Mouse (Mus musculus) liver, embryonic 16.5 days (tissue): ENCODE results near the gene Aprt. TPM values are rescaled to one million over a fixed set of nuclear protein-coding genes. Genes with fewer than 3 reads are reported as not detected.

Experiments used
- ATAC-seq: fragments of 200-750 bp; cut with Nextera tagmentation; 2 replicates; pipeline ENCODE4 v1.8.0; 2017; ENCODE audit warnings: low read depth, mild to moderate bottlenecking, moderate number of reproducible peaks, moderate library complexity
- H3K27ac ChIP-seq: fragments of 300-500 bp; sonication (generic); 2 replicates; pipeline ENCODE4 v1.5.1; 2014; ENCODE audit warnings: mild to moderate bottlenecking, low read length
- H3K27me3 ChIP-seq: fragments of 300-500 bp; sonication (generic); 2 replicates; pipeline ENCODE4 v1.6.1; 2014; ENCODE audit warnings: low read depth, low read length, mixed read lengths; ENCODE audit not compliant: control insufficient read depth, insufficient read depth
- H3K36me3 ChIP-seq: fragments of 300-500 bp; sonication (generic); 2 replicates; pipeline ENCODE4 v1.6.1; 2014; ENCODE audit warnings: mild to moderate bottlenecking; ENCODE audit not compliant: control insufficient read depth, insufficient read depth
- H3K4me1 ChIP-seq: fragments of 300-500 bp; sonication (generic); 2 replicates; pipeline ENCODE4 v1.6.1; 2014; ENCODE audit warnings: low read depth, low read length, mixed read lengths; ENCODE audit not compliant: control insufficient read depth
- H3K4me2 ChIP-seq: fragments of 300-500 bp; sonication (generic); 2 replicates; pipeline ENCODE4 v1.6.1; 2014; ENCODE audit warnings: low read depth, low read length, mixed read lengths
- H3K4me3 ChIP-seq: fragments of 300-500 bp; sonication (generic); 2 replicates; pipeline ENCODE4 v1.5.1; 2014; ENCODE audit warnings: low read depth, mild to moderate bottlenecking, low read length
- H3K9ac ChIP-seq: fragments of 300-500 bp; sonication (generic); 2 replicates; pipeline ENCODE4 v1.6.1; 2014; ENCODE audit warnings: low read depth, low read length
- H3K9me3 ChIP-seq: fragments of 300-500 bp; sonication (generic); replicated peaks from 2 replicates; pipeline ENCODE4 v1.6.1; 2016; ENCODE audit warnings: low read length; ENCODE audit not compliant: control insufficient read depth
- WGBS: fragments of 180-500 bp; shearing (Covaris S2); extraction: QIAGEN DNeasy Blood & Tissue Kit; methylation state at CpG from one replicate; pipeline ENCODE4 v1.1.7; 2014; ENCODE audit not compliant: insufficient replicate concordance; 5-methylcytosine and 5-hydroxymethylcytosine counted together
- polyA plus RNA-seq: library from polyadenylated mRNA; unstranded; fragments of >200 nt; fragmentation: Nextera tagmentation; extraction: Ambion mirVana; gene quantifications from 2 replicates; pipeline ENCODE4 v1.2.1, GENCODE M21; 2015

Gene Aprt
- polyA plus RNA-seq, 1 experiment from 2014 or later = 204 TPM

DNA sequence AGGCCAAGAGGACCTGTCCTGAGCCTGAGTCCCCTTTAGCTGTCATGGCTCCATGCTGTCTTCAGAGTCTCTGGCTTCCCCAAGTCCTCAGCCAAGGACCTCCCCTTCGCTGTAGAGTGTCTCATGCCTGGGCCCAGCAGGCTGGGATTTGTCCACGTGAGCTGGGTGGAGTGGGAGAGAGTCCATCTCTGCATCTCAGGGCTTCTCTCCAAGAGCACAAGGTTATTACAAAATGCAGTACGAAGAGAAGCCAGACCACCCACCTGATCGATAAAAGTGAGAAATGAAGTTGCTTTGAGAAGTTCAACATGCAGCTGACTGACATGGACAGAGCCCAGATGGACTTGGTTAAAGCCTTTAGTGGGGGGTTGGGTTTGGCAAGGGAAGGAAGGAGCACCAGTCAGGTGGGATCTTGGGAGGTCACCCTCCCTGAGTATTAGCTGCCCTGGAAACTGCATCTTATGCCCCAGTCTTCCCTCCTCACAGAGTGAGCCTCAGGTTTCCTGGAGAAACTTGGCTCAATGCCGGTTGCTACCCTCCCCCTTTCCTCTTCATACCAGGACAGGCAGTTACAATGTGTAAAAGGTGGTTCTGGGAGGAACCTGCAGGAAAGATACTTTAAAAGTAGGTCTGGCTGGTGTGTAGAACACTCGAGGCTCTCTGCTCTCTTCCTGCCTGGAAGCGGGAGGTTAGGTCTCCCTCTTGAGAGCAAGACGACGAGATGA, 39.6 kb upstream of the Aprt start:
- WGBS = 65% methylated on average over 9 of the region's 9 CpGs
- no peak overlapping the region for H3K4me3 ChIP-seq
- no peaks in the 10 kb centered on the region for H3K27me3 ChIP-seq
- no peak overlapping the region for H3K27ac ChIP-seq
- no peaks in the 10 kb centered on the region for H3K9me3 ChIP-seq
- H3K4me1 ChIP-seq = peaks cover 33% of the 10 kb centered on the region
- ATAC-seq = no peak
- H3K36me3 ChIP-seq = no peaks in the 10 kb centered on the region
- no peak overlapping the region for H3K4me2 ChIP-seq
- no peak overlapping the region for H3K9ac ChIP-seq

DNA sequence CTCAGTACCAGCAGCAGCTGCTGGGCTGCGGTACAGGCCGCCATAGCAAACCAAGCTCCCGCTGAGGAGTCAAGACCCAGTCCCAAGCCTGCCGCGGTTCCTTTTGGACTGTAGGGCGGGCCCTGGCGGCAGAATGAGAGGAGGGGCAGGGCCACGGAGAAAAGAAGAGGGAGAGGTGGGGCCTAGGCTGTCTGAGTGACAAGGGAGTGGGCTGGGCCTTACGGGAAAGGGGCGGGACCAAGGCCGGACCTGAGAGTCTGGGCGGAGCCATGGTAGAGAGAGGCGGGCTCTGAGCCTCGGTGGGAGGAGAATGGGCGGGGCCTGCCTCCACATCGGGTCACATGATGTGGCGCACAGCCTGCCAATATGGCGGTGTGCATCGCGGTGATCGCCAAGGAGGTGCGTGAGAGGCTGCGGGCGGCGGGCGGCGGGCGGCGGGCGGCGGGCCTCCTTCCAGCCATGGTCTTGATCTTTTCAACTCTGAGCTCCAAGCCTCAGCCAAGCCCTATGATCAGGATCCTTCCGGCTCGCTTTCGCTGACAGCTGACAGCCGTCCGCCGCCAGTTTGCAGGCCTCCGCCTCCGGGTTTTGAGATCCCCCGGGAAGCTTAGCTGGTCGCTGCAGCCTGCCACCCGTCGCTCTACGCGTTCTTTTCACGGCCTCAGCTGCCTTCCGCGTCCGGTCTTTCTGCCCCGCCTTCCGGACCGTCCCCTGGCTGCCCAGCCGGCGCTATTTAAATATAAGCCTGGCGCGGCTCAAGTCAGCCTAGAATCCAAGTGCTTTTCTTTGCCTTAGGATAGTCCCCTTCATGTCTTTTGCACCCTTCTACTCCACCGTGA, 34.8 kb upstream of the Aprt start, which contains the start of the genes Galns and Trappc2l:
Gene Galns (minus strand): TSS at position 169 of the 839 bp plus-strand sequence.
Gene Trappc2l (plus strand): TSS at position 346 of the 839 bp plus-strand sequence.
- Histone ChIP-seq H3K27ac (peak within 1 kb of the TSS; percentile 75), H3K4me3 (peak within 1 kb of the TSS; percentile 72), H3K9ac (peak within 1 kb of the TSS; percentile 81), H3K4me2 (peak within 1 kb of the TSS; percentile 99), H3K36me3 (no peaks in the 10 kb centered on the region), H3K9me3 (no peaks in the 10 kb centered on the region), H3K27me3 (no peaks in the 10 kb centered on the region), H3K4me1 (peaks cover 19% of the 10 kb centered on the region)
- WGBS = under 1% methylated on average over 57 of the region's 57 CpGs
- peak; percentile 95 for ATAC-seq

DNA sequence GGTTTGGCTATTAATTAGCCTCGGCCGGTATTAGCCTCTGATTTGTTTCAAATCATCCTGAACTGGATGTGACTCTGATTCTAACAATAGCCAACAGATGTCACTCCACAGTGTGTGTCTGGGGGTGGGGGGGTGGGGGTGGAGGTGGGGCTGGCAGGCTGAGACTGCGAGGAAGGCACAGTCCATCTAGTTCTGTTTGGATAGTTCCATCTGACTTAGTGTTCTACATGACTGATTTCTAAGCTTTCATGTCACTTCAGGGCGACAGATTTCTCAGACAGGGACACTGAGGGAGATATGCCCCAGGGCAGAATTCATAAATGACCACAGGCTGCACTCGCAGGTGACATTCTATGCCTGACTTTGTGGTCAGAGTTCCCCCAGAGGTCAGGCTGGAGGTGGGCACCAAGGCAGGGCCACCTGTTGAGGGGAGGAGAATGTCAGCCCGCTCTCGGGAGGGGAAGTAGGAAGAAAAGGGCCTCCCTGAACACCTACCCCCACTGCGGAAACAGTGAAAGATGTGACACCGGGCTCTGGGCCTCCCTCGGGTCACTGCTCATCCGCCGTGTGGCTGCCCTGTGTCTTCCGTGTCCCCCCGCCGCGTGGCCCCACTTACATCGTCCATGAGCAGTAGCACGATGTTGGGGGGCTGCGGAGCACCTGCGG, 34.0 kb upstream of the Aprt start:
- H3K27ac ChIP-seq = peak overlapping the region; percentile 75
- WGBS = 4% methylated on average over 20 of the region's 20 CpGs
- no peaks in the 10 kb centered on the region for H3K36me3 ChIP-seq
- peaks cover 19% of the 10 kb centered on the region for H3K4me1 ChIP-seq
- H3K27me3 ChIP-seq = no peaks in the 10 kb centered on the region
- H3K9me3 ChIP-seq = no peaks in the 10 kb centered on the region
- H3K4me3 ChIP-seq = peak overlapping the region; percentile 72
- peak; percentile 9 for ATAC-seq
- peak overlapping the region; percentile 81 for H3K9ac ChIP-seq
- peak overlapping the region; percentile 99 for H3K4me2 ChIP-seq

DNA sequence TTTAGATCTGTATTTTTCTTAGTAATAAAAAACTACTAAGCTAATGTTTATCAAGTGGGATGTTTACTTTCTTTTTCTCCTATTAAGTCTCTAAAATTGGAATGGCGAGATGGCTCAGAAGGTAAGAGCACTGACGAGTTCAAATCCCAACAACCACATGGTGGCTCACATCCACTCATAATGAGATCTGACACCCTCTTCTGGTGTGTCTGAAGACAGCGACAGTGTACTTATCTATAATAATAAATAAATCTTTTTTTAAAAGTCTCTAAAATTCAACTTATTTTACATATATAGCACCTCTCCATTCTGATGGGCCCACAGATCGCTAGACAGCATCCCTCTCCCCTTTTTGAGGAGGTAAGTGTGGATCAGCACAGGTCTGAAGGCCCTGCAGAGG, 33.5 kb upstream of the Aprt start:
- Histone ChIP-seq H3K27me3 (no peaks in the 10 kb centered on the region), H3K4me3 (peak overlapping the region; percentile 72), H3K9ac (no peak overlapping the region), H3K4me1 (peaks cover 19% of the 10 kb centered on the region), H3K27ac (no peak overlapping the region), H3K9me3 (no peaks in the 10 kb centered on the region), H3K4me2 (peak overlapping the region; percentile 99; the same call in 1 of the 2 replicates), H3K36me3 (no peaks in the 10 kb centered on the region)
- 59% methylated on average over 4 of the region's 4 CpGs for WGBS
- no peak for ATAC-seq

DNA sequence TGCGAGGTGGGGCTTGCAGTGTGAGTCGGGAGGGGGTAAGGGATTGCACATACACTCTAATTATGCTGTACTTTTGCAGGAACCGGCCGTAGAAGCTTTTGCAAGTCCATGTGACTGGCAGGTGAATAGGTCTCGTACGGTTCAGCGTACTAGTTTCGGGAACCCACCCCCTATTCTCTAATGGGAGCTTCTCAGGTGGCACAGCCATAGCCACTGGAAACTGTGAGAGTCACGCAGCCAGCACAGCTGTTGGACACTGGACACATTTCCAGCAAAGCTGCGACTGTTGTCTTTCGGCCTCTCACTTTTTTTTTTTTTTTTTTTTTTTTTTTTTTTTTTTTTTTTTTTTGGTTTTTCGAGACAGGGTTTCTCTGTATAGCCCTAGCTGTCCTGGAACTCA, 30.1 kb upstream of the Aprt start:
- H3K27me3 ChIP-seq = no peaks in the 10 kb centered on the region
- H3K27ac ChIP-seq = no peak overlapping the region
- no peak overlapping the region for H3K9ac ChIP-seq
- no peak overlapping the region for H3K4me3 ChIP-seq
- no peaks in the 10 kb centered on the region for H3K36me3 ChIP-seq
- WGBS = 78% methylated on average over 11 of the region's 12 CpGs
- no peaks in the 10 kb centered on the region for H3K9me3 ChIP-seq
- no peak for ATAC-seq
- H3K4me2 ChIP-seq = no peak overlapping the region
- peaks cover 7% of the 10 kb centered on the region for H3K4me1 ChIP-seq

DNA sequence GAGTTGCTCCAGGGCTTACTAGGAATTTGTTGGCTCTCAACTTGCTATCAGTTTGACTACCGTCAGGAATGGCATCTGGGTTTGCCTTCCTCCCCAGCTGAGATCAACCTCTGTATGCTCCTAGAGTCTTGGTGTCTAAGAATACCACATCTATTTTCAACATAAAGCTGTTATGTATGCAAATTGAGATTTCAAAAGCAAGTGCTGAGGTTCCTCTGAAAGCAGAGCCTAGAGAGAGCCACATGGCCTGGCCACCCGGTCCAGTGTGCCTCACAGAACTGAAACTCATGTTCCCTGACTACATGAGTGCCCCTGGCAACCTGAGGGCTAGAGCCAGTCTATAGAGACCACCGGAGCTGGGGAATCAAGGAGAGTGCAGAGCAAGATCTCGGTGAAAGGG, 28.7 kb upstream of the Aprt start:
- Histone ChIP-seq H3K4me3 (no peak overlapping the region), H3K4me1 (no peaks in the 10 kb centered on the region; the same call in 1 of the 2 replicates), H3K27ac (no peak overlapping the region), H3K36me3 (no peaks in the 10 kb centered on the region), H3K9ac (no peak overlapping the region), H3K4me2 (no peak overlapping the region), H3K9me3 (no peaks in the 10 kb centered on the region), H3K27me3 (no peaks in the 10 kb centered on the region)
- WGBS = 56% methylated on average over 4 of the region's 4 CpGs
- no peak for ATAC-seq

DNA sequence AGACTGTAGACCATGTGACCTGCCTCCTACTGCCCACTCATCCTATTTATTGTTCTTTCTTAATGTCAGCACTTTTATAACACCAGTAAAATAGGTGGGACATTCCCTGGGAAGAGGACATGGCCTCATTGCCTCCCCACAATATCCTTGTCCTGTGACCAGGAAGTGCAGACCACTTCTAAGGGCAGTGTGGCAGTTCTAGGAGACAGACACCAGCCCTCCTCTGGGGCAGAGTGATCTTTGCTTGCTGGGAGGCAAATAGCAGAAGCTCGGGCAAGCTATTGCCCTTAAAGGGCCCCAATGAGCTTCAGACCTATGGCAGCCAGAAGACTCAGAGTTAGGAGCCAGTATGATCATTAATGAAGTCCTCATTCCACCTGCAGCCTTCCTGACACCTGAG, 27.9 kb upstream of the Aprt start:
- Histone ChIP-seq H3K27me3 (no peaks in the 10 kb centered on the region), H3K9me3 (no peaks in the 10 kb centered on the region), H3K4me3 (no peak overlapping the region), H3K4me1 (no peaks in the 10 kb centered on the region), H3K9ac (no peak overlapping the region), H3K4me2 (no peak overlapping the region), H3K27ac (0 out of 2 replicates have a peak overlapping the region, but pooled peaks have one; percentile 17), H3K36me3 (no peaks in the 10 kb centered on the region)
- no peak for ATAC-seq
- WGBS = 35% methylated on average over 1 of the region's 1 CpGs

DNA sequence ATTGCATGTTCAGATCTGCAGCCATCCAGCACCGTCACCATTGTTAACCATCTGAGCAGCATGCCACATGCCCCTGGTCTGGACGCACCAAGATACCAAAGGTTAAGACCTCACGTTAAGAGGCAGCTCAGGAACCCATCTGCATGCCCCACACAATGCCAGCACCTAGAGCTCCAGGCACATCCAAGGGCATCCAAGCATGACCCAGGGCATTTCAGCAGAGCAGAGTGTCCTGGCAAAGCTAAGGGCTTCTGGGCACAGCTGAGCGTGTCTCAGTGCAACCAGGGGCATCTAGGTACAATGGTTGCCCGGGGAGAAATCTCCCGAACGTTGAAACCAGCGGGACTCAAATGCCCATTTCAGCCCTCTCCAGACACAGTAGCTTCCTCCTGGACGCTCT, 24.0 kb upstream of the Aprt start:
- WGBS = 82% methylated on average over 9 of the region's 9 CpGs
- Histone ChIP-seq H3K9ac (no peak overlapping the region), H3K27me3 (no peaks in the 10 kb centered on the region), H3K4me2 (no peak overlapping the region), H3K9me3 (no peaks in the 10 kb centered on the region), H3K4me1 (no peaks in the 10 kb centered on the region), H3K4me3 (no peak overlapping the region), H3K36me3 (no peaks in the 10 kb centered on the region), H3K27ac (no peak overlapping the region)
- ATAC-seq = no peak
